Mouse (Mus musculus) CH12.LX (cell line): Measurements from ENCODE around the gene Vac14. TPM values are rescaled to one million over a fixed set of nuclear protein-coding genes. Genes with fewer than 3 reads are reported as not detected.

Source experiments
- DNase-seq: peaks from one replicate; pipeline ENCODE4 v3.0.0-alpha.2; 2013; ENCODE audit errors: extremely low read depth
- H3K27ac ChIP-seq: 2 replicates; pipeline ENCODE4 v1.5.1; 2012; ENCODE audit warnings: low read depth, mild to moderate bottlenecking, control low read depth, moderate library complexity; ENCODE audit not compliant: insufficient read depth
- H3K27me3 ChIP-seq: replicated peaks from 2 replicates; pipeline ENCODE3; 2012; ENCODE audit warnings: inconsistent platforms
- H3K36me3 ChIP-seq, 2 experiments: replicated peaks in 1 of 2; 2 replicates each; pipeline versions ENCODE3 to v1.6.1; 2012; ENCODE audit warnings: inconsistent platforms in 1 of 2, low read length in 1 of 2, mild to moderate bottlenecking in 1 of 2, mixed read lengths in 1 of 2, moderate library complexity in 1 of 2; ENCODE audit not compliant: control insufficient read depth in 1 of 2, insufficient read depth in 1 of 2
- H3K4me1 ChIP-seq, 2 experiments: 2 replicates each; pipeline ENCODE4 v1.6.1; 2012; ENCODE audit warnings: inconsistent platforms in 1 of 2, moderate library complexity in 1 of 2; ENCODE audit not compliant: insufficient read depth in 2 of 2, control insufficient read depth in 1 of 2
- H3K4me2 ChIP-seq: 2 replicates; pipeline ENCODE4 v1.6.1; 2012; ENCODE audit warnings: low read depth, mild to moderate bottlenecking, control low read depth; ENCODE audit not compliant: poor library complexity, insufficient read depth, severe bottlenecking
- H3K4me3 ChIP-seq, 3 experiments: fragments of 150-350 bp in 1 of 3; sonication (generic) in 1 of 3; replicated peaks in 1 of 3; 2 replicates each; pipeline versions ENCODE3 to v1.5.1; 2011 to 2012; ENCODE audit warnings: low read depth in 2 of 3, low read length in 2 of 3, mild to moderate bottlenecking in 2 of 3, moderate library complexity in 2 of 3, control low read depth in 1 of 3, improper control_type of control experiment in 1 of 3, inconsistent platforms in 1 of 3, mixed read lengths in 1 of 3; ENCODE audit not compliant: poor library complexity in 1 of 3
- H3K79me2 ChIP-seq: replicated peaks from 2 replicates; pipeline ENCODE4 v1.6.1; 2012; ENCODE audit warnings: mild to moderate bottlenecking, moderate library complexity; ENCODE audit not compliant: control insufficient read depth, poor library complexity, insufficient read depth, severe bottlenecking; ENCODE audit errors: extremely low read depth
- H3K9ac ChIP-seq: 2 replicates; pipeline ENCODE4 v1.6.1; 2012; ENCODE audit warnings: low read depth, mild to moderate bottlenecking, control low read depth, moderate library complexity; ENCODE audit not compliant: insufficient read depth
- H3K9me3 ChIP-seq: replicated peaks from 2 replicates; pipeline ENCODE3; 2012; ENCODE audit warnings: low read length, inconsistent platforms, mixed read lengths
- BHLHE40 ChIP-seq: IDR thresholded peaks from 2 replicates; pipeline ENCODE4 v1.6.1; 2011; ENCODE audit warnings: mild to moderate bottlenecking, low read depth, low read length, improper control_type of control experiment
- CHD1 ChIP-seq: IDR thresholded peaks from 2 replicates; pipeline ENCODE4 v1.6.1; 2012; ENCODE audit warnings: low read depth, low read length, improper control_type of control experiment, inconsistent platforms
- ETS1 ChIP-seq: conservative IDR thresholded peaks from 2 replicates; pipeline ENCODE4 v1.6.1; 2012; ENCODE audit warnings: low read depth, mild to moderate bottlenecking, inconsistent platforms, low read length, improper control_type of control experiment, moderate library complexity
- HCFC1 ChIP-seq: IDR thresholded peaks from 2 replicates; pipeline ENCODE4 v1.6.1; 2012; ENCODE audit warnings: low read depth, mild to moderate bottlenecking, inconsistent platforms, low read length, improper control_type of control experiment
- MAFK ChIP-seq: IDR thresholded peaks from 2 replicates; pipeline ENCODE4 v1.6.1; 2011; ENCODE audit warnings: low read length, improper control_type of control experiment; ENCODE audit not compliant: insufficient replicate concordance
- MAZ ChIP-seq: IDR thresholded peaks from 2 replicates; pipeline ENCODE4 v1.6.1; 2012; ENCODE audit warnings: low read depth, mild to moderate bottlenecking, inconsistent platforms, low read length, improper control_type of control experiment, moderate library complexity
- MEF2A ChIP-seq: IDR thresholded peaks from 2 replicates; pipeline ENCODE4 v1.6.1; 2014; ENCODE audit warnings: low read depth, mild to moderate bottlenecking, inconsistent platforms, low read length, improper control_type of control experiment, borderline replicate concordance
- MXI1 ChIP-seq: IDR thresholded peaks from 2 replicates; pipeline ENCODE4 v1.6.1; 2011; ENCODE audit warnings: mild to moderate bottlenecking, low read depth, low read length, improper control_type of control experiment
- MYC ChIP-seq: IDR thresholded peaks from 2 replicates; pipeline ENCODE4 v1.6.1; 2011; ENCODE audit warnings: low read depth, mild to moderate bottlenecking, improper control_type of control experiment, low read length
- NELFE ChIP-seq: IDR thresholded peaks from 2 replicates; pipeline ENCODE4 v1.6.1; 2011; ENCODE audit warnings: low read depth, low read length, improper control_type of control experiment
- NRF1 ChIP-seq: IDR thresholded peaks from 2 replicates; pipeline ENCODE4 v1.6.1; 2014; ENCODE audit warnings: low read depth, mild to moderate bottlenecking, inconsistent platforms, low read length, improper control_type of control experiment, moderate library complexity
- POLR2AphosphoS2 ChIP-seq: IDR thresholded peaks from 2 replicates; pipeline ENCODE4 v1.6.1; 2011; ENCODE audit warnings: low read depth, low read length, improper control_type of control experiment
- RCOR1 ChIP-seq: conservative IDR thresholded peaks from 2 replicates; pipeline ENCODE4 v1.6.1; 2012; ENCODE audit warnings: low read depth, mild to moderate bottlenecking, inconsistent platforms, low read length, improper control_type of control experiment
- SIN3A ChIP-seq: IDR thresholded peaks from 2 replicates; pipeline ENCODE4 v1.6.1; 2012; ENCODE audit warnings: low read length, improper control_type of control experiment, inconsistent platforms
- TCF12 ChIP-seq: IDR thresholded peaks from 2 replicates; pipeline ENCODE4 v1.6.1; 2014; ENCODE audit warnings: low read depth, mild to moderate bottlenecking, inconsistent platforms, low read length, improper control_type of control experiment
- USF1 ChIP-seq: IDR thresholded peaks from 2 replicates; pipeline ENCODE4 v1.6.1; 2014; ENCODE audit warnings: low read depth, mild to moderate bottlenecking, inconsistent platforms, low read length, improper control_type of control experiment
- ZC3H11A ChIP-seq: IDR thresholded peaks from 2 replicates; pipeline ENCODE4 v1.6.1; 2012; ENCODE audit warnings: low read depth, mild to moderate bottlenecking, inconsistent platforms, low read length, improper control_type of control experiment
- dilution Hi-C: fragments of 300-500 bp; cut with MboI; formaldehyde crosslinking; loops from 2 replicates; pipeline ENCODE4 v1.14.3; 2020; ENCODE audit warnings: low sequenced_read_pairs; ENCODE audit not compliant: extremely low pct_unique_long_range_greater_than_20kb, extremely low pct_ligation_motif_present
- in situ Hi-C: fragments of 300-500 bp; cut with MboI; formaldehyde crosslinking; loops from 3 replicates; pipeline ENCODE4 v1.14.3; 2019; ENCODE audit warnings: low sequenced_read_pairs, low pct_ligation_motif_present, low pct_unique_long_range_greater_than_20kb, mixed read lengths
- polyA plus RNA-seq: library from polyadenylated mRNA; unstranded; fragments of >175 nt; gene quantifications from 2 replicates; pipeline ENCODE4 v1.2.1, GENCODE M21; 2012; ENCODE audit warnings: low read depth; ENCODE audit not compliant: insufficient read length
- total RNA-seq, 2 experiments: library from RNA; depleted of rRNA; stranded (reverse); fragments of 300-350 nt in 1 of 2; fragments of >200 nt in 1 of 2; gene quantifications; 2 replicates each; pipeline ENCODE4 v1.2.3; 2012 to 2014

Vac14 gene
- total and polyA plus RNA-seq, 3 experiments = 20.9 to 73.8 (median 28.2) TPM

- dilution Hi-C loops (no loop called here), in situ Hi-C loops (no loop called here)
- Histone ChIP-seq H3K4me2 (no peak overlapping the region), H3K9ac (no peak overlapping the region), H3K4me3 (no peak overlapping the region), H3K27ac (no peak overlapping the region), H3K4me1 (peaks cover 0 to 14% of the 10 kb centered on the region in 2 experiments; a peak in 1 of 4 replicates), H3K79me2 (no peaks in the 10 kb centered on the region), H3K36me3 (peaks cover 53 to 80% of the 10 kb centered on the region in 2 experiments), H3K9me3 (no peaks in the 10 kb centered on the region), H3K27me3 (no peaks in the 10 kb centered on the region)
- no peak for DNase-seq
- no peak for TF ChIP-seq RCOR1
These were observed 33.5 kb downstream of the Vac14 start for GRCm38 (mm10) chr8:110651847-110652246.

GRCm38 (mm10) chr8:110654075-110655060 lies 36.0 kb downstream of the Vac14 start:
- Histone ChIP-seq H3K27me3 (no peaks in the 10 kb centered on the region), H3K4me3 (no peak overlapping the region), H3K27ac (no peak overlapping the region), H3K4me2 (no peak overlapping the region), H3K36me3 (peaks cover 58 to 95% of the 10 kb centered on the region in 2 experiments), H3K9me3 (no peaks in the 10 kb centered on the region), H3K9ac (no peak overlapping the region), H3K79me2 (no peaks in the 10 kb centered on the region), H3K4me1 (peaks cover 0 to 14% of the 10 kb centered on the region in 2 experiments; a peak in 1 of 4 replicates)
- TF ChIP-seq TCF12 = no peak
- TF ChIP-seq POLR2AphosphoS2 = no peak
- TF ChIP-seq CHD1 = no peak
- TF ChIP-seq MAZ = no peak
- TF ChIP-seq MYC = no peak
- no peak for TF ChIP-seq MAFK
- TF ChIP-seq USF1 = no peak
- TF ChIP-seq RCOR1 = no peak
- no peak for TF ChIP-seq NELFE
- TF ChIP-seq ETS1 = no peak
- TF ChIP-seq BHLHE40 = no peak
- TF ChIP-seq MXI1 = no peak
- no peak for TF ChIP-seq HCFC1
- no peak for TF ChIP-seq NRF1
- TF ChIP-seq SIN3A = no peak
- TF ChIP-seq MEF2A = no peak
- no peak for TF ChIP-seq ZC3H11A
- in situ Hi-C loops (no loop called here), dilution Hi-C loops (no loop called here)
- no peak for DNase-seq
